Mouse (Mus musculus): ENCODE data around the gene Grin3b. TPM values are rescaled to one million over a fixed set of nuclear protein-coding genes. Genes with fewer than 3 reads are reported as not detected.

Grin3b gene
- under 1 TPM; 0.32 to 0.59 TPM for total RNA-seq (2021)
- long read RNA-seq, experiment 1, partial matches to known transcripts: 0 of 2 reads
- long read RNA-seq, experiment 1, other reads (novel, unspliced or antisense): 1 of 2 reads
- long read RNA-seq, experiment 2: 0 reads

DNA sequence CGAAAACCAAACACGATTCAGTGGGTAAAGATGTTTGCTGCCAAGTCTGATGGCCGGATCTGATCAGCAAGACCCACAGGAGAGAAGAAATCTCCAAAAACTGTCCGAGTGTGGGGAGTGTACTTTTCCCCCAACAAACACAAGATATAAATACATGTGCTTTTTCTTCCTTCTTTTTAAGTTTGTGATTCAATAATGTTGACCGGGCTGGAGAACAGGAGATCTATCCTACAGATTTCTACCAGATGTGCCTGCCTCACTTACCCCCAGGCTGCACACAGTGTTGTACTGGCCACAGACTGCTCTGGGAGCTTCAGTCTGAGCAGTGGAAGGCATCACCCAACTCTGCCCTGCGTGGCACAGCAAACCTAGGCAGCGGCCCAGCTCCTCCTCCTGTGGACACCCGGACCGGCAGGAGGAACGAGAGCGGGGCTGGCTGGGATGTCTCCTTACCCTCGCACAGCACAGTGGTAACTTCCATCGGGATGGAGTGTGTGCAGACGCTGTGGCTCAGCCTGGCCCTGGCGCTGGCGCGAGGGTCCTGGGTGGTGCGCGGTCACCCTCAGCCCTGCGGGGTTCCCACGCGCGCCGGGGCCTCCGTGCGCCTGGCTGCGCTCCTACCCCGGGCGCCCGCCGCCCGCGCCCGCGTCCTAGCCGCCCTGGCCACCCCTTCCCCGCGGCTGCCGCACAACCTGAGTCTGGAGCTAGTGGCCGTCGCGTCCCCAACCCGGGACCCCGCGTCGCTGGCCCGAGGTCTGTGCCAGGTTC, at the start of gene Grin3b:
Gene Grin3b (plus strand): TSS at position 301 of the 768 bp plus-strand sequence.
- no peak for DNase-seq (ENCODE audit: low spot score)

DNA sequence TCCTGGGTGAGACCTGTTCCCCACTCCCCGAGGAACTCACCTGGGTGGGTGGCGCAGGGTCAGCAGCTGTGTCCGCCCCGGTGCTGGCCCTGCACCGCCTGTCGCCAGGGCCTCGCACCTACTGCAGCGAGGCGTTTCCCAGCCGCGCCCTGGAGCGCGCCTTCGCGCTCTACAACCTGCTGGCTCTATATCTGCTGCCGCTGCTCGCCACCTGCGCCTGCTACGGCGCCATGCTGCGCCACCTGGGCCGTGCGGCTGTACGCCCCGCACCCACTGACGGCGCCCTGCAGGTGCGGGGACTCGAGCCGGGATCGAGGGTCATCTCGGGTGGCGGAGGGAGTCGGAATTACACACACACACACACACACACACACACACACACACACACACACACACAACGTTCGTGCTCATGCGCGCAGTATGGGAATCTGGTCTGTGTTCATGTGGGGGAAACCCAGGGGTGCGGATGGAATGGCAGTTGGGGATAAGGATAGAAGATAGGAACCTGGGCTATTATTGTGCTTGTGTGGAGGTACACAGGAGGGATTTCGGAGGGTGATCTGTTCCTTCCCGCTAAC, 49.5 kb upstream of the Grin3b start, which contains the start of gene R3hdm4:
Gene R3hdm4 (minus strand): TSS at position 251 of the 578 bp plus-strand sequence.
- no peak for DNase-seq (ENCODE audit: low spot score)

DNA sequence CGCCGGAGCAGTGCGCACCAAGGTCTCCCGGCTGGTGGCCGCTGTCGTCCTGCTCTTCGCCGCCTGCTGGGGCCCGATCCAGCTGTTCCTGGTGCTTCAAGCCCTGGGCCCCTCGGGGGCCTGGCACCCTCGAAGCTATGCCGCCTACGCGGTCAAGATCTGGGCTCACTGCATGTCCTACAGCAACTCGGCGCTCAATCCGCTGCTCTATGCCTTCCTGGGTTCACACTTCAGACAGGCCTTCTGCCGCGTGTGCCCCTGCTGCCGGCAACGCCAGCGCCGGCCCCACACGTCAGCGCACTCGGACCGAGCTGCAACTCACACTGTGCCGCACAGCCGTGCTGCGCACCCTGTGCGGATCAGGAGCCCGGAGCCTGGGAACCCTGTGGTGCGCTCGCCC, 48.9 kb upstream of the Grin3b start:
- no peak for DNase-seq (ENCODE audit: low spot score)

GRCm38 (mm10) chr10:79924998-79925784, 45.3 kb upstream of the Grin3b start:
- DNase-seq (ENCODE audit: low spot score): peak; percentile 95

DNA sequence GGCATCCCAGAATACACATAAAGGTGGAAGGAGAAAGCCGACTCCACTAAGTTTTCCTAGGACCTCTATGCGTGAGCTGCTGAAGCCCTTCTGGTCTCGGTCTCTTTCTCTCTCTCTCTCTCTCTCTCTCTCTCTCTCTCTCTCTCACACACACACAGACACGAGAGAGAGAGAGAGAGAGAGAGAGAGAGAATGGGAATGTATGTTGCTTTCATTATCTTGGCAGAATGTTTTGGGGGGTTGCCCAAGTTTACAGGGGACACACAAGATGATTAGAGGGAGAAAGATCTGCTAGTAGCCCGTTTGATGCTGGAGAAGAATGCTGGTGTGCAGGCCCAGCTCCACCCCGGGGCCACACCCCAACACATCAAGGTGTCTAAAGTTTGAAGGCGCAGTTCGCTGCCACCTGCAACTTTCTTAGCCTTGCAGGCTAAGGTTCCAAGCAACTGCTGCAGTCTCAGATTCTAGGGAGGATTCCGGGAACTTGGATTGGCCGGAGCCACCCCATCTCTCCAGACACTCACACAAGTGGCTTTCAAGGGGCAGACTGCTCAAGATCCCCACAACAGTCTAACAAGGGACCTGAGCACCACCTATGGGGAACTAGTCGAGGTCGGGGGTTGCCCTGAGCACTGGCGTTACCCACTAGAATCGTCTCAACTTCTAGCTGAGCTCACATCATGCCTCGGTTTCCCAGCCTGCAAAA, 44.6 kb upstream of the Grin3b start:
- no peak for DNase-seq (ENCODE audit: low spot score)

GRCm38 (mm10) chr10:79926491-79927323, 43.8 kb upstream of the Grin3b start, which contains the start of gene Arid3a:
Gene Arid3a, plus strand, starts transcription at chr10:79927043.
- DNase-seq (ENCODE audit: low spot score): peak; percentile 87

DNA sequence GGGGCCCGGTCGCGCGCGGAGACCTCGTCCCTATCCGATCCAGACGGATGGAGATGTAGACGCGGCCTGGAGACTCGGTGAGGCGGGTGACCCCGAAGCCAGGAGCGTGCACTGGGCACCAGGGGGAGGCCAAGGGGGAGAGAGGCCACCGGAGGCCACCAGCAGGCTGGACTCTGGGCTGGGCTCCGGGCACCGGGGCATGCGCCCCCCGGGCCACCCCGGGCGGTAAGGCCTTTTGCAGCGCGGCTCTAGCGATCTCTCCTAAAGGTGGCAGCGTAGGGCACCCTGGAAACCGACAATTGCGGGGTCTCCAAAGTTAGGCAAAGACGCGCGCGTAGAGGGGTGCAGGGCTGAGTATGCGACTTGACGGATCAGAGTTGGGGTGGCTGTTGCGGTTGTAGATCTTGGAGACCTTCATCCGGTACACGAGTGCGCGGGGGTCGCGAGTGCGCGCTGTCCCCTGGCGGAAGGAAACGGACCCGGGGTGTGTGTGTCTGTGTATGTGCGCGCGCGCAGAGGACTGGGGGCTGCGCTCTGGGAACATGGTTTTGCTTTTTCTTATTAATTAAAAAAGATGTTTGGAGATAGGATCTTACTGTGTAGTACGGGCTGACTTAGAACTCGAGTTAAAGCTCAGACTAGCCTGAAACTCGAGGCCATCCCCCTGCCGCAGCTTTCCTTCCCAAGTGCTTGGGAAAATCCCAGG, 43.0 kb upstream of the Grin3b start:
- DNase-seq (ENCODE audit: low spot score): peak; percentile 38

- DNase-seq (ENCODE audit: low spot score): no peak
Observed at GRCm38 (mm10) chr10:79928030-79928694, 42.4 kb upstream of the Grin3b start.

GRCm38 (mm10) chr10:79928907-79929701, 41.4 kb upstream of the Grin3b start:
- DNase-seq (ENCODE audit: low spot score): no peak

DNA sequence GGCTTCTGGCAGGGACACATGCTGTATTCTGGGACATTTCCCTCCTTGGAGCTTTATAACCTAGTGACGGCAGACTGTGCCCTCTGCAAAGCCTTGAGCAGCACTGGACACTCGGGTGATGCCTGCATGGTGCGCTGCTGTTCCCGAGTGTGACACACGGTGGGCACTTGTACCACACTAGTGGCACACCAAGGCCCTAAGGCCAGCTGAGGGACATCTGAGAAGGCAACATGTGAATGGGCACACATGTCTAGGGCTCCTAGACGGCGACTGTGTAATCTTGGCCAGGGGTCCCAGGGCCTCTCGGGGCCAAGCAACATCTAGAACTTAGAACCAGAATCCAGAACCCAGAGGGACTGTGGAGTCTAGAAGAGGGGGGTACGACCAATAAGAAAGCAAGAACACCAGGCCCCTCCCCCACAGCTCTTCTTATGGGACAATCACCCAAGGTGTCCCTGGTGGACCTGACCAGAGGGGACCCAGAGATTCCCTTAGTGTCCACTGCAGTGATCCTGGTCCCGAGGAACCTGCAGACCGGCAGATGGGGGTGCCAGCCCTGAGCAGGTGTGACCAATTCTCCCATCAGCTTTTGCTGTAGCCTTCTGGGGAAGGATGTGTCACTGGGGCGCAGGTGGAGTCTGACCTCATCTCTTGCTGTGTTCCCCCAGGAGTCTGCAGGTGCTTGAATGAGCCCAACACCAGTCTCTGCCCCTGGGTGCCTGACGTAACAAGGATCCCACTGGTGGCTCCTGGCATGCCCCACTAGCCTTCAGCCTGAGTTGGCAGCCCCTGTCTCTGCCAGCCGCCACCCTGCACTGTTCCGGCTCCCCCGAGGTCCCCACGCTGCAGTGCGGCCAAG, 40.3 kb upstream of the Grin3b start:
- DNase-seq (ENCODE audit: low spot score): no peak

GRCm38 (mm10) chr10:79930826-79931186, 39.7 kb upstream of the Grin3b start:
- no peak for DNase-seq (ENCODE audit: low spot score)

DNA sequence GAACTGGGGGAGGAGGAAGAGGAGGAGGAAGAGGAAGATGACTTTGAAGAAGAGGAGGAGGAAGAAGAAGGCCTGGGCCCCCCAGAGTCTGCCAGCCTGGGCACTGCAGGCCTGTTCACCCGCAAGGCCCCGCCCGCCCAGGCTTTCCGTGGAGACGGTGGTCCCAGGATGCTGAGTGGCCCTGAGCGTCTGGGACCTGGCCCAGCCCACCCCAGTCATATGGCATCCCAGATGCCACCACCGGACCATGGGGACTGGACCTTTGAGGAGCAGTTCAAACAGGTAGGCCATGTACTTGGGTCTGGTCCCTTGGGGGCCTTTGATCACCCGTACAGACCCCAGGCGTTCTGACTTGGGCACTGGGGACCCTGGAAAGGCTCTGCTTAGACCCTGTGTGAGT, 38.7 kb upstream of the Grin3b start:
- no peak for DNase-seq (ENCODE audit: low spot score)

- peak; percentile 68 for DNase-seq (ENCODE audit: low spot score)
Observed at GRCm38 (mm10) chr10:79932736-79933135, 37.8 kb upstream of the Grin3b start.

DNA sequence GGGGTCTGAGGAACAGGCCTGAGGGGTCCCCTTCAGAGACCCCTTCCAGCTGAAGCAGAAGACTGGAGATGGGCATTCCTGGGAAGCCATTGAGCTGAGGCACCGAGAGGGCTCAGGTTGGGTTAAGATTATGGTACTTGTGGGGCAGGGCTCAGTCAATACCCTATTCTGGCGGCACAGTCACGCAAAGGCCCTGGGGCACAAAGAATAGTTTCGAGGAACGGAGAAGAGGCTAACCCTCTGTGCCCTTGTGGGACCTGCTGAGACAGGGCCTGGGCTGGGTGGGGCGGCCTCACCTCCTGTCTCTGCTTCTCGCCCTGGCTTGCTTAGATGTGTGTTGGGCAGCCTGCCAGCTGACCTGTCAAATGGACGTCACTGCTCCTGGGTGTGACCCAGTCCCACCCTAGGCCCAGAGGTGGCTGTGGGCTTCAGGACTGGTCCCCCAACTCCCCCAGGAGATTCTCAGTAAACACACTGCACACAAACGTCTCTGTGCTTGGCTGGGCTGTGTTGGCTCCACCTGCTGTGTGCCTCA, 37.3 kb upstream of the Grin3b start:
- no peak for DNase-seq (ENCODE audit: low spot score)

- no peak for DNase-seq (ENCODE audit: low spot score)
Observed at GRCm38 (mm10) chr10:79933861-79934260, 36.7 kb upstream of the Grin3b start.

GRCm38 (mm10) chr10:79934272-79934721, 36.2 kb upstream of the Grin3b start:
- DNase-seq (ENCODE audit: low spot score): peak; percentile 94

Measured in gastrocnemius, adult 18-20 months (tissue).